Mouse (Mus musculus) lung, adult 2 months (tissue): ENCODE results near the gene Pla2g4b. TPM values are rescaled to one million over a fixed set of nuclear protein-coding genes. Genes with fewer than 3 reads are reported as not detected.

Experiments
- DNase-seq: peaks from one replicate; pipeline ENCODE4 v3.0.0; 2022
- H3K4me1 ChIP-seq: fragments of 200-500 bp; 2 replicates; pipeline ENCODE4 v1.6.1; 2011; ENCODE audit warnings: low read length; ENCODE audit not compliant: control insufficient read depth, insufficient read depth
- H3K4me3 ChIP-seq: fragments of 200-500 bp; replicated peaks from 2 replicates; pipeline ENCODE3; 2011; ENCODE audit warnings: low read depth, mild to moderate bottlenecking, control low read depth, low read length; ENCODE audit errors: extremely low read depth
- CTCF ChIP-seq: fragments of 200-500 bp; IDR thresholded peaks from 2 replicates; pipeline ENCODE4 v1.5.1; 2011; ENCODE audit warnings: mild to moderate bottlenecking, low read length, control low read depth; ENCODE audit not compliant: insufficient read depth
- POLR2A ChIP-seq: fragments of 200-500 bp; IDR thresholded peaks from 2 replicates; pipeline ENCODE4 v1.6.1; 2011; ENCODE audit warnings: low read depth, mild to moderate bottlenecking, control low read depth, low read length, borderline replicate concordance; ENCODE audit errors: extremely low read depth
- WGBS: fragments of 180-500 bp; shearing (Covaris S2); methylation state at CpG from one replicate; pipeline ENCODE4 v1.1.7; 2018; 5-methylcytosine and 5-hydroxymethylcytosine counted together
- polyA plus RNA-seq: library from polyadenylated mRNA; depleted of rRNA; stranded (reverse); fragments of >200 nt; gene quantifications from 2 replicates; pipeline ENCODE4 v1.2.3, GENCODE M21; 2012; rRNA removed

The Pla2g4b gene
- polyA plus RNA-seq, 1 experiment = 20.6 TPM

- TF ChIP-seq POLR2A (no peak), CTCF (no peak)
- WGBS = 94% methylated on average over 4 of the region's 4 CpGs
- DNase-seq = no peak
- Histone ChIP-seq H3K4me3 (no peak overlapping the region), H3K4me1 (no peaks in the 10 kb centered on the region)
These were observed 40.9 kb downstream of the Pla2g4b start for GRCm38 (mm10) chr2:120074096-120074495.

- peak overlapping the region; percentile 8 for H3K4me3 ChIP-seq
- TF ChIP-seq POLR2A = no peak
- peak; percentile 33; the same call in 1 of the 2 replicates for TF ChIP-seq CTCF
- no peaks in the 10 kb centered on the region for H3K4me1 ChIP-seq
- peak; percentile 60 for DNase-seq
- 8% methylated on average over 36 of the region's 36 CpGs for WGBS
These were observed 43.0 kb downstream of the Pla2g4b start for GRCm38 (mm10) chr2:120076076-120076705.

- Histone ChIP-seq H3K4me3 (no peak overlapping the region), H3K4me1 (peaks cover 11% of the 10 kb centered on the region)
- no peak for TF ChIP-seq POLR2A
- no peak for TF ChIP-seq CTCF
- DNase-seq = no peak
- WGBS = 83% methylated on average over 2 of the region's 2 CpGs
These were observed 49.2 kb downstream of the Pla2g4b start for GRCm38 (mm10) chr2:120082416-120082815.

- H3K4me1 ChIP-seq = peaks cover 11% of the 10 kb centered on the region
- WGBS = 34% methylated on average over 14 of the region's 14 CpGs
- peak; percentile 87 for TF ChIP-seq CTCF
- 0 out of 2 replicates have a peak, but pooled peaks have one; percentile 3 for TF ChIP-seq POLR2A
- no peak overlapping the region for H3K4me3 ChIP-seq
- DNase-seq = peak; percentile 72
These were observed 51.6 kb downstream of the Pla2g4b start for GRCm38 (mm10) chr2:120084593-120085361.

GRCm38 (mm10) chr2:120086038-120086437, 52.8 kb downstream of the Pla2g4b start:
- WGBS = 92% methylated on average over 3 of the region's 3 CpGs
- no peak overlapping the region for H3K4me3 ChIP-seq
- H3K4me1 ChIP-seq = peaks cover 11% of the 10 kb centered on the region
- TF ChIP-seq POLR2A (no peak), CTCF (no peak)
- no peak for DNase-seq

- 55% methylated on average over 3 of the region's 3 CpGs for WGBS
- H3K4me3 ChIP-seq = no peak overlapping the region
- peaks cover 11% of the 10 kb centered on the region for H3K4me1 ChIP-seq
- no peak for DNase-seq
- TF ChIP-seq CTCF (no peak), POLR2A (no peak)
These were observed 54.2 kb downstream of the Pla2g4b start for GRCm38 (mm10) chr2:120087391-120087790.

- 86% methylated on average over 2 of the region's 2 CpGs for WGBS
- no peak overlapping the region for H3K4me3 ChIP-seq
- TF ChIP-seq CTCF = no peak
- TF ChIP-seq POLR2A = no peak
- no peak for DNase-seq
- H3K4me1 ChIP-seq = peaks cover 11% of the 10 kb centered on the region
These were observed 54.7 kb downstream of the Pla2g4b start for GRCm38 (mm10) chr2:120087897-120088296.

GRCm38 (mm10) chr2:120090979-120091378, 57.8 kb downstream of the Pla2g4b start:
- DNase-seq = no peak
- TF ChIP-seq POLR2A (no peak), CTCF (no peak)
- WGBS = 81% methylated on average over 17 of the region's 17 CpGs
- H3K4me1 ChIP-seq = peaks cover 7% of the 10 kb centered on the region
- H3K4me3 ChIP-seq = no peak overlapping the region

Other genes starting within 250 kb of the Pla2g4b start
- gene Rpap1, start 245.9 kb upstream of the Pla2g4b start, polyA plus RNA-seq = 21.6 and 24.5 TPM in 2 replicates
- 11.8 and 16.4 TPM in 2 replicates for gene Tyro3, start 235.7 kb upstream of the Pla2g4b start, polyA plus RNA-seq
- 18.3 and 23.8 TPM in 2 replicates for gene Mga, start 136.2 kb upstream of the Pla2g4b start, polyA plus RNA-seq
- gene Mapkbp1, start 60.7 kb upstream of the Pla2g4b start, polyA plus RNA-seq = 31.5 and 37.5 TPM in 2 replicates
- gene Jmjd7, start 5.9 kb upstream of the Pla2g4b start, polyA plus RNA-seq = 5.1 and 10.6 TPM in 2 replicates
- 0.30 and 3.8 TPM in 2 replicates for gene Gm28042, start 5.9 kb upstream of the Pla2g4b start, polyA plus RNA-seq
- gene Ehd4, start 121.2 kb downstream of the Pla2g4b start, polyA plus RNA-seq = 236 and 247 TPM in 2 replicates
- 0.24 and 6.3 TPM in 2 replicates for gene Pla2g4e, start 211.9 kb downstream of the Pla2g4b start, polyA plus RNA-seq